Mouse (Mus musculus) skeletal muscle tissue, adult 2 months (tissue): ENCODE data around the gene Snrpd2.

ENCODE experiments used
- DNase-seq: peaks from one replicate; pipeline ENCODE4 v3.0.0-alpha.2; 2012; ENCODE audit warnings: low read depth, low spot score

Gene Snrpd2

GRCm38 (mm10) chr7:19178035-19178434 lies 28.5 kb downstream of the Snrpd2 start:
- DNase-seq, result no peak

- no peak for DNase-seq
Measured at GRCm38 (mm10) chr7:19178443-19179092, 29.0 kb downstream of the Snrpd2 start.

- peak; percentile 52 for DNase-seq
Measured at GRCm38 (mm10) chr7:19179173-19179572, 29.7 kb downstream of the Snrpd2 start.

- DNase-seq, result no peak
Measured at GRCm38 (mm10) chr7:19179936-19180335, 30.4 kb downstream of the Snrpd2 start.

GRCm38 (mm10) chr7:19180862-19181429 lies 31.4 kb downstream of the Snrpd2 start:
- no peak for DNase-seq

- peak; percentile 43 for DNase-seq
Measured at GRCm38 (mm10) chr7:19184250-19184649, 34.7 kb downstream of the Snrpd2 start.

- DNase-seq, result no peak
Measured at GRCm38 (mm10) chr7:19184758-19185157, 35.2 kb downstream of the Snrpd2 start.

- DNase-seq, result no peak
Measured at GRCm38 (mm10) chr7:19194676-19195075, 45.2 kb downstream of the Snrpd2 start.

GRCm38 (mm10) chr7:19196676-19197075 lies 47.2 kb downstream of the Snrpd2 start:
- DNase-seq, result no peak

- DNase-seq, result no peak
Measured at GRCm38 (mm10) chr7:19197985-19198384, 48.5 kb downstream of the Snrpd2 start.

GRCm38 (mm10) chr7:19201660-19202059 lies 52.1 kb downstream of the Snrpd2 start:
- no peak for DNase-seq

GRCm38 (mm10) chr7:19202065-19202850 lies 52.7 kb downstream of the Snrpd2 start:
- DNase-seq, result no peak
